Mouse (Mus musculus) adipocyte (in vitro differentiated cells): ENCODE data around the gene Eif4a3.
"Not testable (repeated sequence)": the region's sequence is repeated elsewhere in the genome, so short reads cannot be mapped to it uniquely, and the experiment has no call there.

ENCODE experiments used
- DNase-seq: peaks from one replicate; pipeline ENCODE4 v3.0.0-alpha.2; 2016; ENCODE audit warnings: low spot score

The Eif4a3 gene

GRCm38 (mm10) chr11:119297996-119298395 is 1.9 kb downstream of the Eif4a3 start:
- DNase-seq = no peak

GRCm38 (mm10) chr11:119292861-119293260 is 7.0 kb downstream of the Eif4a3 start:
- DNase-seq = not testable (repeated sequence)

GRCm38 (mm10) chr11:119287207-119287992 is 12.5 kb downstream of the Eif4a3 start:
- no peak for DNase-seq

- no peak for DNase-seq
These were observed 13.9 kb downstream of the Eif4a3 start for GRCm38 (mm10) chr11:119285791-119286527.

- no peak for DNase-seq
These were observed 18.9 kb downstream of the Eif4a3 start for GRCm38 (mm10) chr11:119281030-119281429.

GRCm38 (mm10) chr11:119273186-119273930 is 26.5 kb downstream of the Eif4a3 start:
- DNase-seq = no peak

- DNase-seq = not testable (repeated sequence)
These were observed 27.4 kb downstream of the Eif4a3 start for GRCm38 (mm10) chr11:119272492-119272891.

GRCm38 (mm10) chr11:119268557-119269195 is 31.2 kb downstream of the Eif4a3 start:
- no peak for DNase-seq

- DNase-seq = peak; percentile 98
These were observed 31.9 kb downstream of the Eif4a3 start, which contains the start of gene Gaa for GRCm38 (mm10) chr11:119267768-119268556. Gene Gaa (plus strand): TSS chr11:119267887.

GRCm38 (mm10) chr11:119267241-119267674 is 32.6 kb downstream of the Eif4a3 start:
- DNase-seq = peak; percentile 94

- DNase-seq = no peak
These were observed 34.1 kb downstream of the Eif4a3 start for GRCm38 (mm10) chr11:119265811-119266210.

- DNase-seq = no peak
These were observed 35.5 kb downstream of the Eif4a3 start for GRCm38 (mm10) chr11:119264413-119264812.

GRCm38 (mm10) chr11:119259977-119260376 is 39.9 kb downstream of the Eif4a3 start:
- no peak for DNase-seq

GRCm38 (mm10) chr11:119258572-119259322 is 41.1 kb downstream of the Eif4a3 start:
- DNase-seq = no peak

- DNase-seq = no peak
These were observed 41.7 kb downstream of the Eif4a3 start for GRCm38 (mm10) chr11:119258216-119258571.

GRCm38 (mm10) chr11:119256557-119256956 is 43.3 kb downstream of the Eif4a3 start:
- DNase-seq = not testable (repeated sequence)

GRCm38 (mm10) chr11:119252854-119253541 is 46.9 kb downstream of the Eif4a3 start:
- DNase-seq = no peak

GRCm38 (mm10) chr11:119250998-119251397 is 48.9 kb downstream of the Eif4a3 start:
- DNase-seq = no peak

- peak; percentile 89 for DNase-seq
These were observed 50.9 kb downstream of the Eif4a3 start for GRCm38 (mm10) chr11:119249011-119249410.

- not testable (repeated sequence) for DNase-seq
These were observed 54.3 kb downstream of the Eif4a3 start for GRCm38 (mm10) chr11:119245543-119245942.
